Mouse (Mus musculus) splenic B cell, adult 2 months (primary cell): ENCODE results near the gene Trp53i11.

ENCODE experiments used
- DNase-seq: peaks from one replicate; pipeline ENCODE4 v3.0.0-alpha.2; 2011; ENCODE audit warnings: low read depth, low spot score
- H3K27me3 ChIP-seq: 2 replicates; pipeline ENCODE4 v1.6.1; 2012; ENCODE audit warnings: mild to moderate bottlenecking, low read length, moderate library complexity, mixed read lengths; ENCODE audit not compliant: control insufficient read depth, poor library complexity, insufficient read depth, severe bottlenecking
- H3K36me3 ChIP-seq: 2 replicates; pipeline ENCODE4 v1.6.1; 2012; ENCODE audit warnings: mild to moderate bottlenecking, low read length, moderate library complexity, mixed read lengths; ENCODE audit not compliant: control insufficient read depth, poor library complexity, insufficient read depth, severe bottlenecking

Gene Trp53i11

DNA sequence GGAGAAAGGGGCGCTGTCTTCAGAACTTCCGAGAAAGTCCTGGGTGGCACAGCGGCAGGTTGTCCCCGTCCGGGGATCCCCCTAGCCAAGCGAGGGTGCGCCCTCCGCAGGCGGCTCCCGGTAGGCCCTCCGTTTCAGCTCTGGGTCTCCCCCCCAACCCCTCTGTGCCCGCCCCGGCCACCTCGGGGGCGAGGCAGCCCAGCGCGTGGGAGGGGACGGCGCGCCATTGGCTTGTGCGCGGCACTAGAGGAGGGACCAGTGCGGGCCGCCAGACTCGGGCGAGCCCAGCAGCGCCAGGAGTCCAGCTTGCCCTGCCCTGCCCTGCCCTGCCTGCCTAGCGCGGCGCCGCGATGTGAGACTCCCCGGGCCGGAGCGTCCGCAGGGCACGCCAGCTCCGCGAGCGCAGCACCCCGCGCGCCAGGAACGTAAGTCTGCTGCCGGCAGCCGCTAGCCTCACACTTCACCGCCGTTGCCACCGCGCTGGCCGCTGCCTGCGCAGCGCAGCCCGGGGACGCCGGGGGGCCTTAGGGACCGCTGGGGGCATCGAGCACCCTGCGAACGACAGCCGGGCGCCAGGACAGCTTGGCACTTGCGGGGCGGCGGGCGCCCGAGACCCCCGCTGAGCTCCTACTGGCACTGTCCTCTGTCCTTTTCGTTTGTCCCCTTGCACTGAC lies at the start of gene Trp53i11:
Gene Trp53i11, plus strand, starts transcription at position 226 of the 674 bp plus-strand sequence.
- no peaks in the 10 kb centered on the region for H3K27me3 ChIP-seq
- DNase-seq: peak; percentile 95
- H3K36me3 ChIP-seq: no peaks in the 10 kb centered on the region; the same call in 1 of the 2 replicates

DNA sequence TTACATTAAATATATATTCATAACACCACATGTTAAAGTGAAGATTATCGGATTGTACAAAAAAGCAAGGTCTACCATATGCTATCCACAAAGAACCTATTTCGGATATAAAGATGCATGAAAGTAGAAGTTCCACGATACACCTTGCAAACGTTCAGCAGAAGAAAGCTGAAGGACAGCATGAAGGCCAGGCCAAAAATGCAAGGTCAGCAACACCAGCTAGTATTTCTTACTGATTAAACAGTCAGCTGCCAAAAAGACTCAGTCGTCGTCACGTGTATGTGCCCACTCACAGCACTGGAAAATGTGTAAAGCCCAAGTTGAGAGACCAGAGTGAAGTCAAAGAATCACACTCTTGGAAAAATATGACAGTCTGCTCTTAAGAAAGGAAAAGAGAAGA lies 47.9 kb upstream of the Trp53i11 start:
- DNase-seq: no peak
- H3K36me3 ChIP-seq: no peaks in the 10 kb centered on the region
- no peaks in the 10 kb centered on the region for H3K27me3 ChIP-seq

DNA sequence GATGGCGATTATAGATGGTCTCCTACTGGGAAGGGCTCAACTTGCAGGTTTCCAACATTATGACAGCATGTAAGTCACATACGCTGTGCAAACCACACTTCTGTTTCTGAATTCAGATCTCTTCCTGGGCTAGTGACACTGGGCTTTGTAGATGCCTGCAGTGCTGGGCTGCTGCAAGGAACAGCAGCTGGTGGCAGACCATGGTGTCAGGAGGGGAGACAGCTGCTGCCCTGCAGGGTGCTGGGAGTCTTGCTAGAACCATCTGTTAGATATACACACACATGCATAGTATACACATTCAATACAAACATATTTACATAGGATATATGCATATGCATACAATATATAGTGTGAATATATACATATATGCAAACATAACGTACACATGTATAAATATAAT lies 46.0 kb upstream of the Trp53i11 start:
- no peak for DNase-seq
- Histone ChIP-seq H3K27me3 (no peaks in the 10 kb centered on the region), H3K36me3 (no peaks in the 10 kb centered on the region)

DNA sequence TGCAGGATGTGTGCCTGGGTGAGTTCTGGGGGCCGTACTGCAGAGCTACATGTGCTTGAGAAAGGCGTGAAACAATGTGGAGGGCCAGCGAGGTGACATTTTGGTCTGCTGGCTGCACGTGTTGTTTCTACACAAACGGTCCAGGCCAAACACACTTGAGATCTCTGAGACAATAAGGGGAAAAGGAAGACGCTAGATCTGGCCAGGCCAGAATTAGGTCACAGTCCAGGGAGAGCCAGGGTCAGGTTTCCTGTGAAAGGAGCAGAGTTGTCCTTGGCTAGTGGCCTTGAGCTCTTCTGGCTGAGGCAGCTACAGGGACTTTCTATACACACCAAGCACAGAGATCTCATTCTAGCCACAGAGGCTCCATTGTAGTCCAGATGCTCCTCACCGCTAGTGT lies 44.7 kb upstream of the Trp53i11 start:
- DNase-seq: no peak
- Histone ChIP-seq H3K27me3 (no peaks in the 10 kb centered on the region), H3K36me3 (no peaks in the 10 kb centered on the region)

DNA sequence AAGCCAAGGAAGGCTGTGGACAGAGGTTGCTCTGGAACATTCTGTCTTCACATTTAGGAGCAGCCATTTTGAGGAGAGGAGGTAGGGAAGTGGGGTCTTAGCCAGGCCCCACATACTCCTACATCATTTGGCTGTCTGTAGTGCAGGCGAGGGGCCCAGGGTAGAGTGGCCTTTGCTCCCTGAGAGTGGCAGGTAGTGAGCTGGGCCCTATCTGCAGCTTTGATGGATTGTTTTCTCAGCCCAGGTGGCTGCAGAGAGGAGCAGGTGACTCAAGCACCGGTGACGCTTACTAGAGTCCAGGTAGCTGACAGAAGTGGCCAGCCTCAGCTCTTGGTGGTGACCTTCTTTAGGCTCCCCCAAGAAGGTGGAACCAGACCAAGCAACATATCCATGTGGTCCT lies 43.2 kb upstream of the Trp53i11 start:
- H3K36me3 ChIP-seq: no peaks in the 10 kb centered on the region
- no peak for DNase-seq
- H3K27me3 ChIP-seq: no peaks in the 10 kb centered on the region

DNA sequence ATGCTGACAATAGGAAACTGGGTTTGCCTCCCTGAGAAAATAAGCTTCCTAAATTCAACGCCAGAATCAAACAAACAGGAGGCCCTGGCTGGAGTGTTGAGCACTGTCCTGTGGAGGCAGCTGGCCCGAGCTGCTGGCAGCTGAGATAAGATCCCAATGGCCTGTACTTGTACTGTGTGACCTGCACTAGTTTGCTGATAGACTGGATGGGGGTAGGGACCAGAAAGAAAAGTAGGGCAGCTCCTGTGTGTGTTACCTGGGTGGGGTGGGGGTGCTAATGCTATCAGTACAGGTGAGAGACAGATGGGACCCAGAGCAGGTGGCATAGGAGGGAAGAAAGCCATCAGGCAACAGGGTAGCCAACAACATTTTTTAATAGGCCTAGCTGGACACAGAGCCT lies 37.3 kb upstream of the Trp53i11 start:
- Histone ChIP-seq H3K36me3 (no peaks in the 10 kb centered on the region), H3K27me3 (no peaks in the 10 kb centered on the region)
- DNase-seq: no peak

DNA sequence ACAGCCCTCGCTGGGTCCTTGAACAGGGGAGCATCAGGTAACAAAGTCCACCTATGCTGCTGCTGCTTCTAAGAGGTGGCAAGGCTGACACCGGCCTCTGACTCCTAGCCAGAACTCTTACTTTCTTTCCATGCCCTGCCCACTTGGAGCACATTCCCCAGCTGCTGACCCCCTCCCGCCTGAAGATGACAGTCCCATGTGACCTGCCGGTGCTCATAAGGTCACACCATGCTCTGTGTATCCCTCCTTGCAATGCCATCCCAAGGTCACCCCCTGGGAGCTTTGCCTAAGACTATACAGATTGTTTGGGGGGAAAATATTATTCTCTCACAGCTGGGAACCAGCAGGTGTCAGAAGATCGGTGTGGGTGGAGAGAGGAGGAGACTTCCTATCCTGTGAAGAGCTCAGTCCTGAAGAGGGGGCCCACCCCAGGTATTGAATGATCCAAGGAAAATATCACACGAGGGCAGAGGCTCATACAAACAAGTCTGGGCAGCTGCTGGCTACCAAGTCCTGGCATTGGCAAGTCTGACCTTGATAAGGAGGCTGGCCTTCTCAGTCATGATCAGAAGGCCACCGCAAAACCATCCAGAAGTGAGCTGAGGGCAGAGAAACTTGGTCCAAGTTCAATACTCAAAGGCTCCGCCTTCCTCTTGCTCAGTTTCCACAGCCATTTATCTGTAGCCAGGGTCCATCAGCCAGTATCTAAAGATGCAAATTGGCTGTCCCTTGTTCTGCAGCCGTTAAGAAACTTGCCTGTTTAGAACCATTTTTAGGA lies 36.5 kb upstream of the Trp53i11 start:
- no peaks in the 10 kb centered on the region for H3K27me3 ChIP-seq
- H3K36me3 ChIP-seq: no peaks in the 10 kb centered on the region
- no peak for DNase-seq

DNA sequence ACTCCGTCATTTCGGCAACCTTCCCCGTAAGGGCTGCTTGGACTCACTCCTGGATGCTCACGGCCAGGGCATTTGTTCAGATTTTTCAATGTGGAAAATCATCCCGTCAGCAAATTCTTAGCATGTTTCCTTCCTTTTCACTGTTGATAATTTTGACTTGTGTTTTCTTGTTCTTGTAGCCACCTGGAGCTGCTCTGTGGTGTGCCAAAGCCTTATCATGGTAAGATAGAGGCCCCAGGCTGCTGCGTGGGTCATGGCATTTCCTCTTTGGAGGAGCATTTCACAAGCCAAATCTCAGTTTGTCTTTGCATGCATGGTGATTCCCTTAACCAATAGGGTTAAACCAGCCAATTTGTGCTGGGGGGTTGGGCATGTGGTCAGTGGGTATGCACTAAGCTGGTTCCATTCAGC lies 35.2 kb upstream of the Trp53i11 start:
- no peak for DNase-seq

DNA sequence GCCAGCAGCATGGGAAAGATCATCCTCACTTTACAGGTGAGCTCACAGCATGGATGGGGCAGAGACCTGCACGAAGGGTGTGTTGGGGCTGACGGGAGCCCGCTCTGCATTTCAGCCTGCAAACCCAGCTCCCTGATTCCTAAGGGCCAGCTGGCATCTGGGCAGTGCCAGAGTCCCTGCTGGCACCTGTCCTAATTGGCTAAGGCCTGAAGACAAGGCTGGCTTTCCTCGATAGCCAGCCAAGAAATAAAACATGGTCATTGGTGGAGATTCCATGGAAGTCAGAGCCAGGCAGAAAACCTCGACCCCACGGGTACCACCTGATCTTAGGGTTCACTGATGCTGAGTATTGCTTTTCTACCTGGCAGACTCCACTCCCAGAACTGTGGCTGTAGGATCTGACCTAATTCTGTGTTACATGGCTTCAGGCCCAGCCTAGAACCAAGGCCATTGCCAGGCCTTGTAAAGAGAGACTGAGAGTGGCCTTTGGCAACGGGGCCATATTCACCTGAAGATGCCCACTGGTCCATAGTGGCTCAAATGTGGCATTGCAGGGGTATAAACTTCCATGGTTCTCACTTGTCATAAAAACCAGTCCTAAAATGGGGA lies 34.4 kb upstream of the Trp53i11 start:
- Histone ChIP-seq H3K36me3 (no peaks in the 10 kb centered on the region), H3K27me3 (no peaks in the 10 kb centered on the region)
- no peak for DNase-seq

More for the DNA sequence above, 35.2 kb upstream of the Trp53i11 start:
- no peaks in the 10 kb centered on the region for H3K27me3 ChIP-seq
- H3K36me3 ChIP-seq: no peaks in the 10 kb centered on the region

DNA sequence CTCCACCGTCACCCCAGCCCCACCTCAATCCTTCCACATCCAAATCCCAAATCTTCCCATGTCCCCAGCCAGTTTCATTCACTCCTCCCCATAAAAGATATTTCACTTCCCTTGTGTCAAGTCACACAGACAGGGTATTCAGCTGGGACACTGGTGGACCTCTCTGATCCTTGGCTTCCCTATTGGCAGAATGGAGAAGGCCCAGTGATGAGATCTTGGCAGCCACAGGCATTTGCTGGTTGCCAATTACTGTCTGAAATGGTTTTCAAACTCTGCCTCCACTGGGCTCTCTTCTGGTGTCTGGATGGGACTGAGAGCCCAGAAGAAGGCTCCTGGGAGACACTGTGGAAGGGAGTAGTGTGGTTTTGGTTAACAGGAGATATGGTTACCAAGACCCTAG lies 33.5 kb upstream of the Trp53i11 start:
- DNase-seq: no peak
- H3K27me3 ChIP-seq: no peaks in the 10 kb centered on the region
- H3K36me3 ChIP-seq: no peaks in the 10 kb centered on the region

DNA sequence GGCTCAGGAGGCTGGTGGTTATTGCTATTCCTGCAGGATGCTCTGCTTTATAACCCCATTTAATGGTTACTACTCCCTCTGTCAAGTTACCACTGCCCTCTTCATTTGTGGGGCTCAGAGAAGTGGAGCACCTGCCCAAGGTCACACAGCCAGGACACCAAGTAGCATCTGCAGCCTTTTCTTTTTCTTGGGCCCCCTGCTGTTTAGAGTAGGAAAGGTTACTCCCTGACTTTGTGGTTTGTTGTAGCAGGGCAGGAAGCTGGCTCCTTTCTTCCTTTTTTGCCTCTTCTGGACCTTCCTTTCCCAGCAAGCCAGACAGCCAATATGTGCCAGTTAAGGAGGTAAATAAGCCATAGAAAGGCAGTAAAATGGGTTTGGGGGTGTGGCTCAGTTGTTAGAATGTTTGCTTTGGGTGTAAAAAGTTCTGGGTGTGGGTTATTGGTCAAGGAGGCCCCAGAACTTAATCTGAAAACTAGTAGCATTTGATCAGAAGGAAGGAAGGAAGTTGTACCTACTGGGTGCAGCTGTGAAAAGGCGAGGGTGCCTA lies 32.8 kb upstream of the Trp53i11 start:
- DNase-seq: peak; percentile 40
- no peaks in the 10 kb centered on the region for H3K27me3 ChIP-seq
- no peaks in the 10 kb centered on the region for H3K36me3 ChIP-seq

DNA sequence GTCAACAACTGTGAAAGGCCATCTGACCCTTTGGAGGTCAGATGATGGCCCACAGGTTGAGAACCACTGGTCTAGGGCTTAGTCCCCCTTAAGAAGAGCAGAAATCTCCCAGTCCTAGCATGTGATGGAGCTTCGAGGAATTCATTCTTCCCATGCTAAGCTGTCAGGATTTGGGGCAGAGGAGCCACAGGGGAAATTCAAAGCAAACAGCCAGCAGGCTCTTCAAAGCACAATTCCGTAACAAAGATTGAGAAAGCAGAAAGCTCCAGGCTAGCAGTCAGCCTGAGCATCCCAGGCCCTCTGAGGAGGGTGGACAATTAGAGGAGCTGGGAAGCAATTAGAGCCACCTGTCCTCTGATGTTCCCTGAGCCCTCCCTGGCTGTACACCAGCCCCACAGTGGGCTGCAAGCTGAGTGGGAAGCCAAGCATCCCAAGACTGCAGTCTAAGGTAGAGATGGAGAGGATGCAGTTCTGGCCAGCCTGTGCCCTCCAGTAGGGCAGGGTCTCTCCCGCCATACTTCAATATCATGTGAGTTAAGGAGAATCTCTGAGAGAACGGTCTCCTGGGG lies 26.8 kb upstream of the Trp53i11 start:
- Histone ChIP-seq H3K27me3 (no peaks in the 10 kb centered on the region), H3K36me3 (no peaks in the 10 kb centered on the region)
- no peak for DNase-seq

DNA sequence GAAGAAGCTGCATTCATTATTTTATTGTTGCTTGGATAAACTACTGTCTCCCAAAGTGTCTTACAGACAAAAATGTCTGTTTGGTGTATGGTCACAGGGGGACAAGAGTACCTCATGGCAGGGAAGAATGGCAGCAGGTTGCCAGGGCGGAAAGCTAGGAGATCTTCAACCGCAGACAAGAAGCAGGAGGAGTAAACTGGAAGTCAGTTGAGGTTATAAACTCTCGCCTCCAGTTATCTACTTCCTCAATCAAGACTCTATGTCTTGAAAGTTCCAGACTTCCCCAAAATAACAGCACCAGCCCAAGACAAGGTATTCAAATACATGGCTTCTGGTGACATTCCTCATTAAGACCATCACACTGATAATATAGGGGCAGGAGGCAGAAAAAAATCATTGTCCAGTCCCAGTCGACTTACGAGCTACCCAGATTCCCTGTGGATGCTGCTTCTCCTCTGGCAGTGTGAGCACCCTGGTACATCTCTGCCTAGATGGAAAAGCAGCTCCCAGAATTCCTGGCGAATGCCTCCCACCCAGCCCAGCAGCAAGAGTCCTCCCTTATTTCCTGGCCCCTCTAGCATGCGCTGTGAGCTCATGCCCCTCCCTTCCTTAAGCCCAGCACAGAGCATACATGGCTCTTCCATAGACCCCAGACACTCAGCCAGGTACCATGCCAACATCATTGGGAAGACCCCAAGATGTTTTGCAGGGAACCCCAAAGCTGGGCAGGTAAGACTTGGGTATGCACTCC lies 25.3 kb upstream of the Trp53i11 start:
- H3K27me3 ChIP-seq: no peaks in the 10 kb centered on the region
- H3K36me3 ChIP-seq: no peaks in the 10 kb centered on the region
- peak; percentile 65 for DNase-seq

DNA sequence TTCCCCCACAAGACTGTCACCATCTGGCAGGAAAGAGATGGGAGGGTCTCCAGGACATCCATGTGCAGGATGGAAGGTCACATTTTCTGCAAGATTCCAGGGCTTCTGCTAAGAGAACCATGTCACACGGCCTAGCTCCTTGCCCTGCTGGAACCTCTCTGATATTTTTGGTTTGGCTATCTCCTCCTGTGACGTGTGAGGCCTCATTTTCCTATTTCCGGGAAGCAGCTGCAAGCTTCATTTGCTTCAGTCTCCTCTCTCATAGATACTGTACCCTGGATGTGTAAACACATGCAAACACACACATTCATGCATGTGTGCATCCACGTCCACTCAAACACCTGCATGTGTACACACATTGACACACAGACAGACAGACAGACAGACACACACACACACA lies 24.6 kb upstream of the Trp53i11 start:
- peak; percentile 83 for DNase-seq
- Histone ChIP-seq H3K27me3 (no peaks in the 10 kb centered on the region), H3K36me3 (no peaks in the 10 kb centered on the region)
